Mouse (Mus musculus) kidney, embryonic 16.5 days (tissue): ENCODE measurements around the gene Nxf1. TPM values are rescaled to one million over a fixed set of nuclear protein-coding genes. Genes with fewer than 3 reads are reported as not detected.
A peak's percentile ranks its signal among the peaks of the same experiment; 100 is the strongest.

Experiments
- ATAC-seq: fragments of 200-750 bp; cut with Nextera tagmentation; 2 replicates; pipeline ENCODE4 v1.8.0; 2017; ENCODE audit warnings: moderate TSS enrichment; ENCODE audit not compliant: low FRiP score, low TSS enrichment
- H3K27ac ChIP-seq: fragments of 300-500 bp; sonication (generic); 2 replicates; pipeline ENCODE4 v1.5.1; 2014; ENCODE audit warnings: low read length
- H3K27me3 ChIP-seq: fragments of 300-500 bp; sonication (generic); 2 replicates; pipeline ENCODE4 v1.6.1; 2014; ENCODE audit warnings: low read length, control low read depth, mixed read lengths; ENCODE audit not compliant: insufficient read depth
- H3K36me3 ChIP-seq: fragments of 300-500 bp; sonication (generic); 2 replicates; pipeline ENCODE4 v1.6.1; 2014; ENCODE audit warnings: low read length, control low read depth, mixed read lengths; ENCODE audit not compliant: insufficient read depth
- H3K4me1 ChIP-seq: fragments of 300-500 bp; sonication (generic); 2 replicates; pipeline ENCODE4 v1.6.1; 2014; ENCODE audit warnings: low read length, control low read depth, mixed read lengths; ENCODE audit not compliant: insufficient read depth
- H3K4me2 ChIP-seq: fragments of 300-500 bp; sonication (generic); replicated peaks from 2 replicates; pipeline ENCODE4 v1.6.1; 2014; ENCODE audit warnings: low read depth, low read length
- H3K4me3 ChIP-seq: fragments of 300-500 bp; sonication (generic); 2 replicates; pipeline ENCODE4 v1.5.1; 2014; ENCODE audit warnings: mild to moderate bottlenecking, low read length
- H3K9ac ChIP-seq: fragments of 300-500 bp; sonication (generic); replicated peaks from 2 replicates; pipeline ENCODE4 v1.6.1; 2014; ENCODE audit warnings: low read length
- H3K9me3 ChIP-seq: fragments of 300-500 bp; sonication (generic); 2 replicates; pipeline ENCODE4 v1.6.1; 2016; ENCODE audit warnings: low read length, control low read depth
- WGBS: fragments of 180-500 bp; shearing (Covaris S2); extraction: QIAGEN DNeasy Blood & Tissue Kit; methylation state at CpG from one replicate; pipeline ENCODE4 v1.1.7; 2014; 5-methylcytosine and 5-hydroxymethylcytosine counted together
- polyA plus RNA-seq: library from polyadenylated mRNA; unstranded; fragments of >200 nt; fragmentation: Nextera tagmentation; extraction: Ambion mirVana; gene quantifications from 2 replicates; pipeline ENCODE4 v1.2.1, GENCODE M21; 2015

Gene Nxf1
- polyA plus RNA-seq, 1 experiment from 2014 or later: 218 TPM

- ATAC-seq: no peak
- H3K4me2 ChIP-seq: no peak overlapping the region
- H3K27me3 ChIP-seq: no peaks in the 10 kb centered on the region
- H3K36me3 ChIP-seq: peaks cover 21% of the 10 kb centered on the region
- no peak overlapping the region for H3K4me3 ChIP-seq
- H3K27ac ChIP-seq: no peak overlapping the region
- H3K9me3 ChIP-seq: 0 out of 2 replicates have a peak, but pooled peaks cover 5% of the 10 kb centered on the region
- 27% methylated on average over 3 of the region's 3 CpGs for WGBS
- H3K9ac ChIP-seq: no peak overlapping the region
- H3K4me1 ChIP-seq: peaks cover 7% of the 10 kb centered on the region
These were observed 31.6 kb downstream of the Nxf1 start for GRCm38 (mm10) chr19:8788521-8788920.

DNA sequence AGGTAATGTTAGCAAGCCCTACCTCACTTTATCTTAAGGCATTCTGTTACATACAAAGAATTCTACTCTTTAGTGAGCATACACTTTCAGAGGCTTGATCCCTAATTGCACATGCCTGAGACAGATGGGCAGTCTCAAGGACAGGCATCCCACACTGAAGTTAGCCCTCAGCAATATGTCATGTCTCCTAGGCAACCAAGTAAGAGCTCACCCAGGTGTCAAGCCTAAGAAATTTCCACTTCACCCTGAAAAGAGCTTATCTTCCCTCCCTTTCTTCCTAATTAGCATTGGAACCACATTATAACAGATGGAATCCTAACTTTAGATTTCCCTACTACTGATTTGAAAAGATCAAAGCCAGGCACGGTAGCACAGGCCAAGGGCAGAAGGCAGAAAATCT lies 32.3 kb downstream of the Nxf1 start:
- no peak for ATAC-seq
- Histone ChIP-seq H3K4me2 (no peak overlapping the region), H3K4me1 (peaks cover 7% of the 10 kb centered on the region), H3K36me3 (peaks cover 23% of the 10 kb centered on the region), H3K27me3 (no peaks in the 10 kb centered on the region), H3K9me3 (0 out of 2 replicates have a peak, but pooled peaks cover 5% of the 10 kb centered on the region), H3K9ac (no peak overlapping the region), H3K4me3 (no peak overlapping the region), H3K27ac (no peak overlapping the region)
- WGBS: 45% methylated on average over 1 of the region's 1 CpGs

DNA sequence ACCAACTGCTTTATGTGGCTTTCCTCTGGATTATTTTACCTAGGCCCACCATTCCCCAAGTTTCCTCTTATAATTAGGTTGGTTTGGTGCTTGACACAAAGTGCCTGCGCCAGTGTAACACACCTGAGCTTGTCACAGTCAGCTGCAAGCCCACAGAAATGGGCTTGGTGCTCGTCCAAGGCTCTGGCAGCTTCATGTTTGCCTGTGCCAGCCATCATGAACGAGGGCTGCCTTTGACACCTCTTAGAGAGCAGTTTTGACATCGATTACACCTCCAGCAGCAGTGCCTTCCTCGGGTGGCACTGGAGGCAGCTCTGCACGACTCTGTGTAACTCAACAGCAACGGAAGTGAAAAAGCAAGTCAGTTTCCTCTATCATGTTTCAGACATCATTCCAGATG lies 33.3 kb downstream of the Nxf1 start:
- Histone ChIP-seq H3K27ac (no peak overlapping the region), H3K4me2 (no peak overlapping the region), H3K9me3 (0 out of 2 replicates have a peak, but pooled peaks cover 5% of the 10 kb centered on the region), H3K9ac (no peak overlapping the region), H3K4me1 (peaks cover 5% of the 10 kb centered on the region), H3K27me3 (no peaks in the 10 kb centered on the region), H3K4me3 (no peak overlapping the region), H3K36me3 (peaks cover 33% of the 10 kb centered on the region)
- ATAC-seq: no peak
- 74% methylated on average over 7 of the region's 7 CpGs for WGBS

DNA sequence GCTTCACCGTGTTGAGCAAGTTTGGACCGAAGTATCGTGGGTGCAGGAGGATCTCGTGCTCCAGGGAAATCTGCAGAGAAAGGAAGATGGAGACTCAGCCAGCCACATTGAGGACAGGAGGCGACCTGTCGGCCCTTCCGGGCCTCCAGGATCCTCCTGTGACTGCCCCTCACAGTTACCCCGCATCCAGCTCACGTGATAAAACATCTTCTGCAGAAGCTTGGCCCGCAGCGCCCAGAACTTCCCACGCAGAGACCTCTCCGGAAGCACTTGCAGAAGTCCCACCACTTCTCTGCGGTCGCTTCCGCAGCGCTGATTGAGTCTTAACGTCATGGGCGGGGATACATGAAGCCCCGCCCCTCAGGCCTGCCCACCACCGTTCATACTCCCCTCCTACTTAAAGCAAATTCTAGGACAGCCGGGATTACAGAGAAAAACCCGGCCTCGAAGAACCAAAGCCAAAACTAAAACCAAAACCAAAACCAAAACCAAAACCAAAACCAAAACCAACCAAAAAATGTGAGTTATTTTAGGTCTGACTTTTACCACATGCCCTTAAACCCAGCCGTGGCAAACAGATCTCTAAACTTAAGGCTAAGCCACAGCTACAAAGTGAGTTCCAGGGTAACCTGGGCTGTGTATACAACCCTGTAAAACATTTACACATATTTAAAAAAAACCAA lies 41.5 kb downstream of the Nxf1 start, which contains the start of gene Polr2g:
Gene Polr2g, minus strand, starts transcription at position 314 of the 683 bp plus-strand sequence.
- 0 out of 2 replicates have a peak, but pooled peaks cover 2% of the 10 kb centered on the region for H3K9me3 ChIP-seq

GRCm38 (mm10) chr19:8798947-8799315 lies 42.1 kb downstream of the Nxf1 start:
- Histone ChIP-seq H3K4me2 (peak overlapping the region; percentile 86), H3K9me3 (no peaks in the 10 kb centered on the region), H3K27ac (no peak overlapping the region), H3K4me1 (peaks cover 18% of the 10 kb centered on the region), H3K9ac (peak overlapping the region; percentile 50), H3K27me3 (no peaks in the 10 kb centered on the region), H3K36me3 (peaks cover 17% of the 10 kb centered on the region), H3K4me3 (peak overlapping the region; percentile 71)
- ATAC-seq: no peak

More for the DNA sequence above, 41.5 kb downstream of the Nxf1 start, which contains the start of gene Polr2g:
- Histone ChIP-seq H3K27me3 (no peaks in the 10 kb centered on the region), H3K9ac (peak within 1 kb of the TSS; percentile 88), H3K4me3 (peak within 1 kb of the TSS; percentile 71), H3K4me1 (peaks cover 18% of the 10 kb centered on the region), H3K36me3 (peaks cover 22% of the 10 kb centered on the region), H3K4me2 (peak within 1 kb of the TSS; percentile 86), H3K27ac (peak within 1 kb of the TSS; percentile 50)
- peak; percentile 79 for ATAC-seq
- WGBS: under 1% methylated on average over 25 of the region's 25 CpGs

- peak; percentile 97 for ATAC-seq
- H3K4me1 ChIP-seq: peaks cover 15% of the 10 kb centered on the region
- peak within 1 kb of the TSS; percentile 81 for H3K4me3 ChIP-seq
- H3K27ac ChIP-seq: peak within 1 kb of the TSS; percentile 95
- H3K9me3 ChIP-seq: no peaks in the 10 kb centered on the region
- 0% methylated on average over 30 of the region's 30 CpGs for WGBS
- no peaks in the 10 kb centered on the region for H3K27me3 ChIP-seq
- peaks cover 16% of the 10 kb centered on the region; the same call in 1 of the 2 replicates for H3K36me3 ChIP-seq
- H3K4me2 ChIP-seq: peak within 1 kb of the TSS; percentile 84
- H3K9ac ChIP-seq: peak within 1 kb of the TSS; percentile 79
These were observed 45.4 kb downstream of the Nxf1 start, which contains the start of gene Zbtb3 for GRCm38 (mm10) chr19:8802130-8802821. TSS of gene Zbtb3 (plus strand) at chr19:8802555.

DNA sequence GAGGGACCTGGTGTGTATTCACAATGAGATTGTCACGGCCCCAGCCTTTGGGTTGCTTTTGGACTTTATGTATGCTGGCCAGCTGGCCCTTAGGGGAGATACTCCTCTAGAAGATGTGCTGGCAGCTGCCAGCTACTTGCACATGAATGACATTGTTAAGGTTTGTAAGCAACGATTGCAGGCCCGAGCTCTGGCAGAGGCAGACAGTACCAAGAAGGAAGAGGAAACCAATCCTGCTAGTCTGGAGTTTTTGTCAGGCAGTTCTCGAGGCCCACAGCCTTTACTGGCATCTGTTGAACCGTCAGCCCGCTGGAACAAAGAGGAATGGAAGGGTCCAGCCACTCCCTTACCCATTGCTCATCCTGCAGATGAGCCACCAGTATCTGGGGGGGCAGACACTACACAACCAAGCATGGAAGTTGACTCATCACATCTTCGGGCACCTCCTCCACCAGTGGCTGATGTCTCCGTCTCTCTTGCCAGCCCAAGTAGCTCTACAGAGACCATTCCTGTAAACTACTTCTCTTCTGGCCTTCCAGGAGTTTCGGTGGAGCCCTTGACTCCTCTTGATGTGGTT lies 46.4 kb downstream of the Nxf1 start:
- Histone ChIP-seq H3K9ac (no peak overlapping the region; the same call in 1 of the 2 replicates), H3K9me3 (no peaks in the 10 kb centered on the region), H3K4me1 (peaks cover 10% of the 10 kb centered on the region), H3K36me3 (peaks cover 26% of the 10 kb centered on the region; the same call in 1 of the 2 replicates), H3K4me3 (peak overlapping the region; percentile 81), H3K27me3 (no peaks in the 10 kb centered on the region), H3K4me2 (peak overlapping the region; percentile 84), H3K27ac (no peak overlapping the region)
- ATAC-seq: no peak
- 89% methylated on average over 9 of the region's 9 CpGs for WGBS

GRCm38 (mm10) chr19:8803879-8804660 lies 47.2 kb downstream of the Nxf1 start:
- ATAC-seq: no peak
- H3K4me1 ChIP-seq: peaks cover 10% of the 10 kb centered on the region
- no peak overlapping the region for H3K27ac ChIP-seq
- whole genome bisulfite sequencing: 93% methylated on average over 11 of the region's 11 CpGs
- H3K9ac ChIP-seq: no peak overlapping the region
- peaks cover 31% of the 10 kb centered on the region; the same call in 1 of the 2 replicates for H3K36me3 ChIP-seq
- H3K4me2 ChIP-seq: no peak overlapping the region
- H3K9me3 ChIP-seq: no peaks in the 10 kb centered on the region
- no peaks in the 10 kb centered on the region for H3K27me3 ChIP-seq
- no peak overlapping the region for H3K4me3 ChIP-seq

DNA sequence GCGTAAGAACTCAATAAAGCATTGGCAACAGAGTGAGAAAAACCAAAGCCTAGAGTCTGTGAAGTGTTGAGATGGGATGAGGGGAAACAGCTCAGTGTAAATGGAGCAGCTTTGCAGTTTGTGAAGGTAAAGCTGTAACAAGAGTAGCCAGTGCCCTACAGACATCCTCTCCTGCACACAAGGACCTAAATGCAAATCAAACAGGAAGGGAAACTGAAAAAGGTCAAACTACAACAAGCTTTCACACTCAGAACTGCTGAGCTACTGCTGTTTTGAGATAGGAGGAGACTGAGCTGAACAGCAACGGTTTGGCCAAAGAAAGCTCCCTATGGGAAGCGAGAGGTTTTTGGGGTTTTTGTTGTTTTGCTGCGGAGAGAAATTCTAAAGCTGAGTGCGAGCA lies 49.9 kb downstream of the Nxf1 start:
- WGBS: 93% methylated on average over 5 of the region's 5 CpGs
- no peak overlapping the region for H3K4me3 ChIP-seq
- H3K9ac ChIP-seq: no peak overlapping the region
- no peak overlapping the region for H3K27ac ChIP-seq
- H3K4me1 ChIP-seq: peaks cover 7% of the 10 kb centered on the region
- ATAC-seq: no peak
- H3K27me3 ChIP-seq: no peaks in the 10 kb centered on the region
- peaks cover 46% of the 10 kb centered on the region for H3K36me3 ChIP-seq
- no peak overlapping the region for H3K4me2 ChIP-seq
- H3K9me3 ChIP-seq: no peaks in the 10 kb centered on the region
